Mouse (Mus musculus) testis, adult 2 months (tissue): ENCODE measurements around the gene Hils1. TPM values are rescaled to one million over a fixed set of nuclear protein-coding genes. Genes with fewer than 3 reads are reported as not detected.

ENCODE experiments used
- H3K27ac ChIP-seq: fragments of 200-500 bp; 2 replicates; pipeline ENCODE4 v1.5.1; 2012; ENCODE audit warnings: low read depth, low read length; ENCODE audit not compliant: control insufficient read depth, insufficient read depth
- H3K27me3 ChIP-seq: fragments of 200-500 bp; 2 replicates; pipeline ENCODE4 v1.6.1; 2012; ENCODE audit warnings: mild to moderate bottlenecking, low read length, moderate library complexity; ENCODE audit not compliant: control insufficient read depth, insufficient read depth
- H3K36me3 ChIP-seq: fragments of 200-500 bp; 2 replicates; pipeline ENCODE4 v1.6.1; 2012; ENCODE audit warnings: mild to moderate bottlenecking, low read length; ENCODE audit not compliant: control insufficient read depth, insufficient read depth
- H3K4me1 ChIP-seq: fragments of 200-500 bp; 2 replicates; pipeline ENCODE4 v1.6.1; 2012; ENCODE audit warnings: low read length; ENCODE audit not compliant: control insufficient read depth, insufficient read depth
- H3K4me3 ChIP-seq: fragments of 200-500 bp; 2 replicates; pipeline ENCODE4 v1.5.1; 2012; ENCODE audit warnings: low read depth, mild to moderate bottlenecking, low read length, moderate library complexity, mixed read lengths; ENCODE audit not compliant: control insufficient read depth
- CTCF ChIP-seq: fragments of 200-500 bp; IDR thresholded peaks from 2 replicates; pipeline ENCODE4 v1.5.1; 2012; ENCODE audit warnings: low read depth, mild to moderate bottlenecking, inconsistent platforms, low read length, moderate library complexity; ENCODE audit not compliant: control insufficient read depth, insufficient read depth, insufficient replicate concordance
- POLR2A ChIP-seq: fragments of 200-500 bp; IDR thresholded peaks from 2 replicates; pipeline ENCODE4 v1.6.1; 2012; ENCODE audit warnings: low read depth, mild to moderate bottlenecking, inconsistent platforms, low read length, moderate library complexity; ENCODE audit not compliant: control insufficient read depth
- polyA plus RNA-seq: library from polyadenylated mRNA; depleted of rRNA; stranded (reverse); fragments of >200 nt; gene quantifications from 2 replicates; pipeline ENCODE4 v1.2.3, GENCODE M21; 2012; rRNA removed

Hils1 gene
- polyA plus RNA-seq, result 1,028 and 1,102 TPM in 2 replicates

- Histone ChIP-seq H3K27me3 (no peaks in the 10 kb centered on the region), H3K4me1 (peaks cover 11% of the 10 kb centered on the region), H3K27ac (peak within 1 kb of the TSS; percentile 83), H3K36me3 (peaks cover 4% of the 10 kb centered on the region; the same call in 1 of the 2 replicates), H3K4me3 (peak within 1 kb of the TSS; percentile 89)
- TF ChIP-seq CTCF (no peak), POLR2A (peak; percentile 82; the same call in 1 of the 2 replicates)
These were observed at the start of gene Hils1 for GRCm38 (mm10) chr11:94967419-94967818. TSS of gene Hils1 (plus strand) at chr11:94967593.

GRCm38 (mm10) chr11:94917717-94918116 lies 49.7 kb upstream of the Hils1 start:
- Histone ChIP-seq H3K27me3 (no peaks in the 10 kb centered on the region), H3K27ac (no peak overlapping the region), H3K4me3 (no peak overlapping the region), H3K4me1 (no peaks in the 10 kb centered on the region; the same call in 1 of the 2 replicates), H3K36me3 (no peaks in the 10 kb centered on the region)
- TF ChIP-seq POLR2A, result no peak
- TF ChIP-seq CTCF, result no peak

DNA sequence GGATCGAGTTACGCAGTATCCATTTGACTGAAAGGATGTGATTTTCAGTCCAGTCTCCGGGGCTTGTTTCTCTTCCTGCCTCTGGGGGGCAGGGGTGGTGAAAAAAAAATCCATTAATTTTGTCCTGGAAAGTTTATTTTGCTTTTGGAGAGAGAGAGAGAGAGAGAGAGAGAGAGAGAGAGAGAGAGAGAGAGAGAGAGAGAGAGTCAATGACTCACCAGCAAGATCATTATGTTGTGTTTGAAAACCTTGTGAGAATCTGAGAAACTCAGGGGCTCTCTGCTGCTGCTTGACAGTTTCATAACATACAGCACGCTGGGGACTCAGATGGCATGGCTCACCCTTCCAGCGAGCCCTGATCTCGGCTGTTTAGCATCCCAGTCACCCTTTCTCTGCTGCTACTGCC lies 46.4 kb upstream of the Hils1 start:
- Histone ChIP-seq H3K4me3 (no peak overlapping the region), H3K27ac (no peak overlapping the region), H3K4me1 (no peaks in the 10 kb centered on the region; the same call in 1 of the 2 replicates), H3K36me3 (no peaks in the 10 kb centered on the region), H3K27me3 (no peaks in the 10 kb centered on the region)
- TF ChIP-seq CTCF (no peak), POLR2A (no peak)

DNA sequence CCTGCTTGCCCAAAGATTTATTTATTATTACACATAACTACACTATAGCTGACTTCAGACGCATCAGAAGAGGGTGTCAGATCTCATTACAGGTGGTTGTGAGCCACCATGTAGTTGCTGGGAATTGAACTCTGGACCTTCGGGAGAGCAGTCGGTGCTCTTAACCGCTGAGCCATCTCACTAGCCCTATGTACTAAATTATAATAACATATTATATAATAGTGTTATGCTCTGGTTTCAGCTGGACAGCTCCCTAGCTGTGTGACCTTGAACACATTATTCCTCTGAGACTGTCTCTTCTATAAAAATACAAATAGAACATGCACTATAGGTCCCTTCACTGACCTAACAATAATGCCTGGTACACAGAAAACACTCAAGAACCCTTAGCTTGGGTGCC lies 42.4 kb upstream of the Hils1 start:
- Histone ChIP-seq H3K4me1 (peaks cover 6% of the 10 kb centered on the region), H3K36me3 (no peaks in the 10 kb centered on the region), H3K4me3 (no peak overlapping the region), H3K27ac (no peak overlapping the region), H3K27me3 (no peaks in the 10 kb centered on the region)
- TF ChIP-seq CTCF, result no peak
- TF ChIP-seq POLR2A, result no peak

DNA sequence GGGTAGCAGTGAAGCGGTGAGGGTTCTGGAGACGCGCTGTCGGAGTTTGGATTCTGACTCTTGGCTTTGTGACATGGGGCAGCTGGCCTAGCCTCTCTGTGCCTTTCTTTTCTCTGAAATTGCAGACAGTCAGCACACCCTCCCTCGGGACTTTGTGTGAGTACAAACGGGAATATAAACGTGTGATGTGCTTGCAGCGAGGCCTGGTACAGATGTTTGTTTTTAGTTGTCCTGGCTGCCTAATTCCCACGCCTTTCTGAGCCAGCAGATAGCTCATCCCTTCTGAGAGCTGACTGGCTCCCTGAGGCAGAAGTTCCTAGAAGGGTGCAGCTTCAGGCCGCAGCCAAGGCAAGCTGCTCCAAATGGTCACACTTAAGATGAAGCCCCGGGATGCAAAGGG lies 41.0 kb upstream of the Hils1 start:
- no peaks in the 10 kb centered on the region for H3K36me3 ChIP-seq
- H3K27me3 ChIP-seq, result no peaks in the 10 kb centered on the region
- no peak overlapping the region for H3K4me3 ChIP-seq
- H3K27ac ChIP-seq, result no peak overlapping the region
- H3K4me1 ChIP-seq, result peaks cover 6% of the 10 kb centered on the region
- TF ChIP-seq CTCF, result no peak
- no peak for TF ChIP-seq POLR2A

DNA sequence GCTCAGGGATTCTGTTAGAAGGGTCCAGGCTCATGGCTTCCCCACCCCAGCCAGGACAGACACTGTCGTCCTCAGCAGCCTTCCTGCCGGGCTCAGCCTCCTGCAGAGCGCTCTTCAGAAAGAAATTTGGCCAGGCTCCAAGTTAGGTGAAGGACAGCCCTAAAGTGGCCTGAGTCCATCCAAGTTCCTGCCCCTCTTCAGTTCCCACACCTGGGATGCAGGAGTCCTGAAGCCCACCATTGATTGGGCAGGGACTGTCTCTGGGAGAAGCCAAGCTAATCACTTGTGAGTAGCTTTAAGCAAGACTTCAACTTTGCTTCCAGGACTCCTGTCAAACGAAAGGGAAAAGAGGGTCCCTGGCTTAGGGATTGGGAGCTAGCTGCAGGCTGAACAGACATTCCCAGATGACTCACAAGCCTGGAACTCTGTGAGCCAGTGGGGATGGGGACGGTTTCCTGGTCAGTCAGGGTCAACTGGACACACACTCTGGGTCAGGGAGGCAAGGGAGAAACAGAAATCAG lies 39.6 kb upstream of the Hils1 start:
- Histone ChIP-seq H3K36me3 (no peaks in the 10 kb centered on the region), H3K27me3 (no peaks in the 10 kb centered on the region), H3K27ac (no peak overlapping the region), H3K4me3 (no peak overlapping the region), H3K4me1 (peaks cover 6% of the 10 kb centered on the region)
- TF ChIP-seq POLR2A (no peak), CTCF (no peak)

- Histone ChIP-seq H3K27ac (peak overlapping the region; percentile 58; the same call in 1 of the 2 replicates), H3K27me3 (no peaks in the 10 kb centered on the region), H3K4me1 (peaks cover 6% of the 10 kb centered on the region), H3K4me3 (no peak overlapping the region), H3K36me3 (no peaks in the 10 kb centered on the region)
- TF ChIP-seq POLR2A (no peak), CTCF (no peak)
These were observed 38.6 kb upstream of the Hils1 start for GRCm38 (mm10) chr11:94928820-94929219.

GRCm38 (mm10) chr11:94929599-94929998 lies 37.8 kb upstream of the Hils1 start:
- no peak for TF ChIP-seq POLR2A
- TF ChIP-seq CTCF, result no peak
- Histone ChIP-seq H3K4me3 (no peak overlapping the region), H3K4me1 (peaks cover 13% of the 10 kb centered on the region), H3K27me3 (no peaks in the 10 kb centered on the region), H3K27ac (no peak overlapping the region), H3K36me3 (no peaks in the 10 kb centered on the region)
